Mouse (Mus musculus): ENCODE data around the gene Abhd13. TPM values are rescaled to one million over a fixed set of nuclear protein-coding genes. Genes with fewer than 3 reads are reported as not detected.

The Abhd13 gene
- polyA plus RNA-seq, 1 experiment from 2014 or later = 11.1 TPM

GRCm38 (mm10) chr8:10006156-10006985 lies 28.9 kb downstream of the Abhd13 start, which contains the start of gene Tnfsf13b:
Tnfsf13b (plus strand) TSS chr8:10006467.
- no peak for ATAC-seq (replicated peaks; ENCODE audit: extremely low read depth, insufficient read depth, low FRiP score)
- peaks cover 8% of the 10 kb centered on the region for H3K4me1 ChIP-seq (ENCODE audit: control insufficient read depth, insufficient read depth, low read length)
- no peak within 1 kb of the TSS for H3K27ac ChIP-seq (ENCODE audit: low read length)

GRCm38 (mm10) chr8:10006986-10007659 lies 29.6 kb downstream of the Abhd13 start:
- no peaks in the 10 kb centered on the region for H3K9me3 ChIP-seq (replicated peaks; ENCODE audit: control insufficient read depth, low read length)
- peaks cover 8% of the 10 kb centered on the region for H3K4me1 ChIP-seq (ENCODE audit: control insufficient read depth, insufficient read depth, low read length)
- peaks cover 5% of the 10 kb centered on the region; the same call in 1 of the 2 replicates for H3K27me3 ChIP-seq (ENCODE audit: control insufficient read depth, insufficient read depth, low read length)
- 5% methylated on average over 29 of the region's 29 CpGs for WGBS
- peak overlapping the region; percentile 79 for H3K4me2 ChIP-seq (ENCODE audit: low read depth, low read length)
- H3K4me3 ChIP-seq (ENCODE audit: low read length) = peak overlapping the region; percentile 49
- peak overlapping the region; percentile 24; the same call in 1 of the 2 replicates for H3K9ac ChIP-seq (ENCODE audit: low read length)
- no peak overlapping the region for H3K27ac ChIP-seq (ENCODE audit: low read length)
- no peaks in the 10 kb centered on the region for H3K36me3 ChIP-seq (ENCODE audit: control insufficient read depth, insufficient read depth)
- no peak; the same call in 1 of the 2 replicates for ATAC-seq (replicated peaks; ENCODE audit: extremely low read depth, insufficient read depth, low FRiP score)

More at GRCm38 (mm10) chr8:10006156-10006985, 28.9 kb downstream of the Abhd13 start, which contains the start of gene Tnfsf13b:
- H3K4me3 ChIP-seq (ENCODE audit: low read length) = peak within 1 kb of the TSS; percentile 49
- H3K27me3 ChIP-seq (ENCODE audit: control insufficient read depth, insufficient read depth, low read length) = peaks cover 5% of the 10 kb centered on the region; the same call in 1 of the 2 replicates
- peak within 1 kb of the TSS; percentile 24; the same call in 1 of the 2 replicates for H3K9ac ChIP-seq (ENCODE audit: low read length)
- peak within 1 kb of the TSS; percentile 79 for H3K4me2 ChIP-seq (ENCODE audit: low read depth, low read length)
- WGBS = 53% methylated on average over 16 of the region's 16 CpGs
- H3K36me3 ChIP-seq (ENCODE audit: control insufficient read depth, insufficient read depth) = no peaks in the 10 kb centered on the region
- H3K9me3 ChIP-seq (replicated peaks; ENCODE audit: control insufficient read depth, low read length) = no peaks in the 10 kb centered on the region

GRCm38 (mm10) chr8:10007660-10008028 lies 30.1 kb downstream of the Abhd13 start:
- 41% methylated on average over 6 of the region's 6 CpGs for WGBS
- H3K4me1 ChIP-seq (ENCODE audit: control insufficient read depth, insufficient read depth, low read length) = peaks cover 8% of the 10 kb centered on the region
- H3K27ac ChIP-seq (ENCODE audit: low read length) = no peak overlapping the region

GRCm38 (mm10) chr8:10016252-10016651 lies 38.7 kb downstream of the Abhd13 start:
- ATAC-seq (replicated peaks; ENCODE audit: extremely low read depth, insufficient read depth, low FRiP score) = no peak
- no peak overlapping the region for H3K27ac ChIP-seq (ENCODE audit: low read length)
- WGBS = 58% methylated on average over 1 of the region's 1 CpGs
- no peaks in the 10 kb centered on the region for H3K36me3 ChIP-seq (ENCODE audit: control insufficient read depth, insufficient read depth)
- H3K4me1 ChIP-seq (ENCODE audit: control insufficient read depth, insufficient read depth, low read length) = peaks cover 4% of the 10 kb centered on the region
- no peak overlapping the region for H3K9ac ChIP-seq (ENCODE audit: low read length)
- H3K4me2 ChIP-seq (ENCODE audit: low read depth, low read length) = no peak overlapping the region
- H3K27me3 ChIP-seq (ENCODE audit: control insufficient read depth, insufficient read depth, low read length) = no peaks in the 10 kb centered on the region
- no peak overlapping the region for H3K4me3 ChIP-seq (ENCODE audit: low read length)
- H3K9me3 ChIP-seq (replicated peaks; ENCODE audit: control insufficient read depth, low read length) = no peaks in the 10 kb centered on the region

More at GRCm38 (mm10) chr8:10007660-10008028, 30.1 kb downstream of the Abhd13 start:
- Histone ChIP-seq H3K4me2 (ENCODE audit: low read depth, low read length) (peak overlapping the region; percentile 79), H3K4me3 (ENCODE audit: low read length) (peak overlapping the region; percentile 49), H3K36me3 (ENCODE audit: control insufficient read depth, insufficient read depth) (no peaks in the 10 kb centered on the region), H3K9me3 (replicated peaks; ENCODE audit: control insufficient read depth, low read length) (no peaks in the 10 kb centered on the region), H3K9ac (ENCODE audit: low read length) (no peak overlapping the region), H3K27me3 (ENCODE audit: control insufficient read depth, insufficient read depth, low read length) (peaks cover 5% of the 10 kb centered on the region; the same call in 1 of the 2 replicates)
- ATAC-seq (replicated peaks; ENCODE audit: extremely low read depth, insufficient read depth, low FRiP score) = no peak

- H3K36me3 ChIP-seq (ENCODE audit: control insufficient read depth, insufficient read depth) = no peaks in the 10 kb centered on the region
- no peaks in the 10 kb centered on the region for H3K9me3 ChIP-seq (replicated peaks; ENCODE audit: control insufficient read depth, low read length)
- WGBS = 51% methylated on average over 3 of the region's 3 CpGs
- ATAC-seq (replicated peaks; ENCODE audit: extremely low read depth, insufficient read depth, low FRiP score) = no peak
- no peak overlapping the region for H3K4me3 ChIP-seq (ENCODE audit: low read length)
- no peak overlapping the region for H3K27ac ChIP-seq (ENCODE audit: low read length)
- H3K4me2 ChIP-seq (ENCODE audit: low read depth, low read length) = no peak overlapping the region
- H3K9ac ChIP-seq (ENCODE audit: low read length) = no peak overlapping the region
- peaks cover 4% of the 10 kb centered on the region for H3K4me1 ChIP-seq (ENCODE audit: control insufficient read depth, insufficient read depth, low read length)
- H3K27me3 ChIP-seq (ENCODE audit: control insufficient read depth, insufficient read depth, low read length) = no peaks in the 10 kb centered on the region
Observed at GRCm38 (mm10) chr8:10017231-10017630, 39.7 kb downstream of the Abhd13 start.

GRCm38 (mm10) chr8:10030320-10031060 lies 53.0 kb downstream of the Abhd13 start:
- no peaks in the 10 kb centered on the region for H3K4me1 ChIP-seq (ENCODE audit: control insufficient read depth, insufficient read depth, low read length)
- H3K27me3 ChIP-seq (ENCODE audit: control insufficient read depth, insufficient read depth, low read length) = no peaks in the 10 kb centered on the region
- no peak overlapping the region for H3K4me2 ChIP-seq (ENCODE audit: low read depth, low read length)
- no peak overlapping the region for H3K4me3 ChIP-seq (ENCODE audit: low read length)
- H3K9me3 ChIP-seq (replicated peaks; ENCODE audit: control insufficient read depth, low read length) = no peaks in the 10 kb centered on the region
- WGBS = 70% methylated on average over 8 of the region's 8 CpGs
- no peaks in the 10 kb centered on the region for H3K36me3 ChIP-seq (ENCODE audit: control insufficient read depth, insufficient read depth)
- no peak overlapping the region for H3K9ac ChIP-seq (ENCODE audit: low read length)
- H3K27ac ChIP-seq (ENCODE audit: low read length) = no peak overlapping the region
- no peak for ATAC-seq (replicated peaks; ENCODE audit: extremely low read depth, insufficient read depth, low FRiP score)

- Histone ChIP-seq H3K9me3 (replicated peaks; ENCODE audit: control insufficient read depth, low read length) (no peaks in the 10 kb centered on the region), H3K36me3 (ENCODE audit: control insufficient read depth, insufficient read depth) (no peaks in the 10 kb centered on the region), H3K9ac (ENCODE audit: low read length) (no peak overlapping the region), H3K27me3 (ENCODE audit: control insufficient read depth, insufficient read depth, low read length) (no peaks in the 10 kb centered on the region), H3K4me1 (ENCODE audit: control insufficient read depth, insufficient read depth, low read length) (no peaks in the 10 kb centered on the region), H3K4me2 (ENCODE audit: low read depth, low read length) (no peak overlapping the region), H3K4me3 (ENCODE audit: low read length) (no peak overlapping the region), H3K27ac (ENCODE audit: low read length) (no peak overlapping the region)
- ATAC-seq (replicated peaks; ENCODE audit: extremely low read depth, insufficient read depth, low FRiP score) = no peak
- 68% methylated on average over 9 of the region's 9 CpGs for WGBS
Observed at GRCm38 (mm10) chr8:10031177-10031576, 53.7 kb downstream of the Abhd13 start.

- ATAC-seq (replicated peaks; ENCODE audit: extremely low read depth, insufficient read depth, low FRiP score) = peak; percentile 45; the same call in 1 of the 2 replicates
- WGBS = 24% methylated on average over 3 of the region's 3 CpGs
- 0 out of 2 replicates have a peak overlapping the region, but pooled peaks have one; percentile 14 for H3K27ac ChIP-seq (ENCODE audit: low read length)
Observed at GRCm38 (mm10) chr8:10040866-10041265, 63.4 kb downstream of the Abhd13 start.

More at GRCm38 (mm10) chr8:10040866-10041265, 63.4 kb downstream of the Abhd13 start:
- Histone ChIP-seq H3K9me3 (replicated peaks; ENCODE audit: control insufficient read depth, low read length) (no peaks in the 10 kb centered on the region), H3K4me1 (ENCODE audit: control insufficient read depth, insufficient read depth, low read length) (peaks cover 9% of the 10 kb centered on the region), H3K4me2 (ENCODE audit: low read depth, low read length) (no peak overlapping the region), H3K27me3 (ENCODE audit: control insufficient read depth, insufficient read depth, low read length) (no peaks in the 10 kb centered on the region), H3K36me3 (ENCODE audit: control insufficient read depth, insufficient read depth) (no peaks in the 10 kb centered on the region), H3K4me3 (ENCODE audit: low read length) (no peak overlapping the region), H3K9ac (ENCODE audit: low read length) (no peak overlapping the region; the same call in 1 of the 2 replicates)
